Mouse (Mus musculus): ENCODE results near the gene Slc7a8.

- no peak for TF ChIP-seq TAL1 (IDR thresholded peaks at IDR 0.05; ENCODE audit: low read length)
- TF ChIP-seq GATA1 (IDR thresholded peaks at IDR 0.05; ENCODE audit: low read length) = no peak
These were observed 72.7 kb downstream of the Slc7a8 start for GRCm38 (mm10) chr14:54709054-54709453.

Measured in erythroblast, embryonic 14.5 days (primary cell).